Mouse (Mus musculus) granulocyte monocyte progenitor cell, adult 5-6 weeks (primary cell): ENCODE measurements at regions not wholly inside any gene's neighbourhood (a gene's known extent, or its start where the extent isn't known, plus 50 kb on each side); places are given as distances from the start of the nearest gene placed in this dataset.

Experiments used
- ATAC-seq: replicated peaks from 2 replicates; pipeline ENCODE4 v1.8.0; 2016; ENCODE audit warnings: mild to moderate bottlenecking, moderate TSS enrichment, inconsistent platforms; ENCODE audit not compliant: poor library complexity, severe bottlenecking

- no peak for ATAC-seq
These were observed 407.2 kb downstream of the Prss52 start for GRCm38 (mm10) chr14:64511300-64511699.

- no peak for ATAC-seq
These were observed 408.6 kb downstream of the Prss52 start for GRCm38 (mm10) chr14:64512726-64513125.

DNA sequence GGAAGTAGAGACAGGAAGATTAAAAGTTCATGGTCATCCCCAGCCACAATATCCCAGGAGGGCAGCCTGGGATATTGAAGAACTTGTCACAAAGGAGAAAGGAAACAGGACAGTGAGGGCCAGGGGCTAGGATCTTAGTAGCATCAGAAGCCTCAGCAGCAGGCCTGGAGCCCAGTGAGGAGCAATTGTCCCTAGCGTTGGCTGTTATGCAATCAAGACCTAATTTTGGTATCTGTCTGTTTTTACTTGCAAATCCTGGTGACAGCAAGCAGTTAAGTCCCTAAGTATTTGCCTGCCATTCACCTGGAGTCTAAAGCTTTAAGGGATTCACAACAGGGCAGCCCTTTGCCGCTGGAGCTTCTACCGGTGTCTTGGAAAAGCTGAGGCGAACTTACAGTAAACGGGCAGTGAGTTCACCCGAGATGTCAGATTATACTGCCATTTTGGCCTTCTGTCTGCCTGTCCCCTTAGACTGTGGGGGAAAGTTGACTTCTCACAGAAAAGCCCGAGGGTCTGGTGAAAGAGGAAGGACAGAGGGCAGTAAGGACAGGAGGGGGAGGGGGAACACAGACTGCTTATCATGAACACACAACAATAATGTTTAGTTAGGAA is 413.6 kb downstream of the Prss52 start:
- ATAC-seq, result no peak

GRCm38 (mm10) chr14:64524641-64525040 is 420.6 kb downstream of the Prss52 start:
- ATAC-seq, result no peak

- no peak for ATAC-seq
These were observed 421.4 kb downstream of the Prss52 start for GRCm38 (mm10) chr14:64525302-64526078.

- no peak for ATAC-seq
These were observed 426.5 kb downstream of the Prss52 start for GRCm38 (mm10) chr14:64530541-64530940.

- ATAC-seq, result no peak
These were observed 427.3 kb downstream of the Prss52 start for GRCm38 (mm10) chr14:64531221-64531949.

GRCm38 (mm10) chr14:64532351-64532750 is 428.3 kb downstream of the Prss52 start:
- ATAC-seq, result no peak

DNA sequence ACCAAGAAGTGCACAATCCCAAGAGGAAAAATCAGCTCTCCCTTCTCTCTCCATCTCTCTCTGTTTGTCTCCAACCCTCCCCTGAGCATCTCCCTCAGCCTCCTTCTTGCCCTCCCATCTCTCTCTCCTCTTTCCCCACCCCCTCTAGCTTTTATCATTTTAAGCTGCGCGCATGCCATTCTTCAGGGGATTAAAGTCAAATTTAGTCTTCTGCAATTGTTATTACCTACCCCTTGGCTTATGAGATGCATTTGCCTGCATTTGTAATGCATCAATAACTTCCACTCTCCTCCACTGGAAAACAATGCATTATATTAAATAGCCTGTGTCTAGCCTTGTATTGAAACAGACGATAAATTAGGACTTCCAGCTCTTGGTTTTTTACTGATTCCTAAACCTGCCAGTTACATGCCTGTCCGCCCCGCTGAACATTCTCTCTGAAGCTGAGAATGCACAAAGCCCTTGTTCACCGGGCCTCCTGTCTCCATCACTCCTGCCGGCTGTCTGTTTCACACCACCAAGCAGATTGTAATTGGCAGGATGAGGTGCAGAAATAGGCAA is 429.6 kb downstream of the Prss52 start:
- no peak for ATAC-seq

GRCm38 (mm10) chr14:64534194-64534593 is 430.1 kb downstream of the Prss52 start:
- ATAC-seq, result no peak

GRCm38 (mm10) chr14:64539436-64539835 is 435.4 kb downstream of the Prss52 start:
- no peak for ATAC-seq

DNA sequence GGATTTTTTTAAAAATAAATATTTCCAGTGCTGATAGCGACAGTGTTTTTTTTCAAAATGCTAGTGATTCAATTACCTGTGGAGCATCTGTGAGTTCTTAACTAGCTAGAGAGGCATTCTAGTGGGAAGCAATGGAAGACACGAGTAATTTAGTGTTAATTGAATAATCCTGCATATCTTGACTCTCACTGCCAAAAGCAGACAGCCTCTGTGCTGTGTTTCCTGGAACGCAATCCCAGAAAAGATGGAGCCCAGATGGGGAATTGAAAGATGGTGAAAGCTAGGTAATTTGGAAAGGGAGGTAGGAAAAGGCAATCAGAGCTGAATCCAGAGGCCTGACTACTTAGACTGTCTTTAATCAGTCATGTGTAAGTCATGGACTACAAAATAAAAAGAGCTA is 441.0 kb downstream of the Prss52 start:
- no peak for ATAC-seq

DNA sequence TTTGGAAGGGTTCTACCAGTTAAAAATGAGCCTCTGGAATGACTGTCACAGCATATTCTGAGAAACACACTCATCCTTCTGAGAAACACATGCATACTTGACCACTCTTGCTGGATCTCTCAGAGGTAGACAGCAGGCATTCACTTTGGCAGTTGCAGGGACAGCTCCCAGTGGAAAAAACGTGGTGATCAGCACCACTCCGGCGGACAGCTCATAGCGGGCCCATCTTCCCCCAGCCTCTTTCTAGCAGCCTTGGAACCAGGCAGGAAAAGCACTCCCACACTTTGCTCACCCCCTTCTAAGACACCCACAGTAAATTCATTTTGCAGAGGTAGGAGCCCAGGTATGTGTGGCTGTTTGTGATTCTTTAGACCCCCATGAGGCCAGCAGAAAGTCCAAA is 442.7 kb downstream of the Prss52 start:
- ATAC-seq, result peak; percentile 33

- ATAC-seq, result no peak
These were observed 448.9 kb downstream of the Prss52 start for GRCm38 (mm10) chr14:64552951-64553350.

DNA sequence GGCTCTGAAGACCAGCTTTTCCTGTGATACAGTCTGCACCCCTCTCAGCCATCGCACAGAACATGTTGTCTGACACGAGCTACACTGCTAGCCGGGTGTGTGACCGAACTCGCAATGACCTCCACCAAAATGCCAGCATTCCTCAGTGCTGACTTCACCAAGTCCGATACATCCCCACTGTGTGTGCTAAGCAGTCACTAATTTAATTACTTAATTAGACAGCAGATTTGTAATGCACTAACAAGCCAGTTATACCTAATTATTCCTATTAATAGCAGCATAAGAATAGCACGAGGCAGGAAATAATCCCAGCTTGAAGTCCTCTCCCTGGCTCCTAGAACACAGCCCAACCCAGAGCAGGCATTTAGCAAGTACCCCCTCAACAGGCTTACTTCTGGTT is 452.0 kb downstream of the Prss52 start:
- no peak for ATAC-seq

DNA sequence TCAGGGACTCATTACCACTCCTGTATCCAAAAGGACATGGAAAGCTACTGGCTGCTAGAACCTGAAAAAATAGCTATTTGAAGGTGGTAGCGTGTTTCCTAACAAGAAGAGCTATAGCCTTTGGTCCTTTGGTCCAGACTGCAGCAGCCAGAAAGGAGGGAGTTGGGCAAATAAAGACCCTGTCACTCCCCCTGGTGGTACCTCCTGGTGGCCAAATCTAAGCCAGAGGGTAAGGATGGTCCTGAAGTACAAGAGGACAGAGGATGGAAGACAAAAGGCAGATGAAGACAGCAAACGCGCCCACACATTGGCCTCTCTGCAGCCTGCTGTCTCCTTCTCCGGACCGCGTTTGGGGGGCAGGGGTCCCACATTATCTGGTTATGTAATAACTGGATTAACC is 453.4 kb downstream of the Prss52 start:
- ATAC-seq, result no peak

- peak; percentile 33; the same call in 1 of the 2 replicates for ATAC-seq
These were observed 464.6 kb downstream of the Prss52 start for GRCm38 (mm10) chr14:64568689-64569088.

DNA sequence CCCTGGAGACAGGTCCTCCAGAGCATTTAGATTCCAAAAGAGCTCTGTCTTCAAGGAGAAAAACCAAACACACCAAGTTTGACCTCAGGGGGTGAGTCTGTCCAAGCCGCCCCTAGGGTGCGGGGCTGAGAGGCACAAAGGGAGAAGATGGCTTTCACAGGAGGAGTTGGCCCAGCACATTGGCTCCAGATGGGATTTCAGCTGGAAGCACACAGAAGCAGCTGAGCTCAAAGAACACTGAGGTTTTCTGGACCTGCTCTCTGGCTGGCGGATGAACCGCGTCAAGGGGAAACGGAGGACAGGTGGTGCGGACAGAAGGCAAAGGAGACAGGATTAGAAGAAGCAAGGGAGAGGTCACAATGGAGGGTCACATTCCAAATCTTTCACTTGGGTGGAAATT is 466.9 kb downstream of the Prss52 start:
- no peak for ATAC-seq

GRCm38 (mm10) chr14:64572756-64573155 is 468.7 kb downstream of the Prss52 start:
- ATAC-seq, result no peak

GRCm38 (mm10) chr14:64573773-64574172 is 469.7 kb downstream of the Prss52 start:
- ATAC-seq, result no peak

GRCm38 (mm10) chr14:64574277-64574676 is 470.2 kb downstream of the Prss52 start:
- ATAC-seq, result no peak
